15 mouse cellular contexts compared by ENCODE assay signal in genomic region chr6:82925005-82925404, GRCm38 (mm10). TPM values are rescaled to one million over a fixed set of nuclear protein-coding genes. Genes with fewer than 3 reads are reported as not detected.
A peak's percentile ranks its signal among the peaks of the same experiment; 100 is the strongest.
DNase-seq lines count a peak whose midpoint lies in the region; ATAC-seq and TF ChIP-seq lines count a peak whose summit lies in the region.
"Had no signal": no experiment of that assay in that cellular context is flagged by ENCODE, and none has a peak within 500 bp of the region (broad histone marks: within the 10 kb centered on the region; RNA-seq: fewer than 3 reads in every experiment).

No protein-coding gene starts in this region.

- H3K9ac ChIP-seq in kidney, embryonic 14.5 days (ENCODE audit: low read depth, low read length) = no peak overlapping the region
- H3K9ac ChIP-seq: intestine, embryonic 15.5 days; midbrain, embryonic 13.5 days had no signal

- H3K4me3 ChIP-seq in kidney, adult 2 months (ENCODE audit: insufficient read depth, low read depth, low read length) = no peak overlapping the region
- no peak overlapping the region for H3K4me3 ChIP-seq in kidney, embryonic 14.5 days (ENCODE audit: low read length)
- no peak overlapping the region for H3K4me3 ChIP-seq in testis, adult 2 months (ENCODE audit: control insufficient read depth, low read depth, low read length)
- H3K4me3 ChIP-seq: heart, adult 2 months; intestine, embryonic 15.5 days; midbrain, embryonic 13.5 days had no signal

- peak; percentile 33 for TF ChIP-seq CTCF in kidney, adult 2 months (conservative IDR thresholded peaks at IDR 0.05; ENCODE audit: insufficient read depth, insufficient read length, low read depth, low read length)
- peak; percentile 20; the same call in 1 of the 2 replicates for TF ChIP-seq CTCF in testis, adult 2 months (IDR thresholded peaks at IDR 0.05; ENCODE audit: control insufficient read depth, insufficient read depth, insufficient replicate concordance, low read depth, low read length)

- whole genome bisulfite sequencing in kidney, adult 2 months = 68% methylated on average over 3 of the region's 3 CpGs
- WGBS in kidney, embryonic 14.5 days = 60% methylated on average over 3 of the region's 3 CpGs

- no peaks in the 10 kb centered on the region for H3K4me1 ChIP-seq in kidney, adult 2 months (ENCODE audit: control insufficient read depth, insufficient read depth, low read length)
- H3K4me1 ChIP-seq in kidney, embryonic 14.5 days (ENCODE audit: control insufficient read depth, insufficient read depth, low read length) = no peaks in the 10 kb centered on the region
- no peaks in the 10 kb centered on the region for H3K4me1 ChIP-seq in testis, adult 2 months (ENCODE audit: control insufficient read depth, insufficient read depth, low read length)
- H3K4me1 ChIP-seq: intestine, embryonic 15.5 days; midbrain, embryonic 13.5 days had no signal

- no peak overlapping the region for H3K4me2 ChIP-seq in kidney, embryonic 14.5 days (replicated peaks; ENCODE audit: low read depth, low read length)
- H3K4me2 ChIP-seq: intestine, embryonic 15.5 days; midbrain, embryonic 13.5 days had no signal

- no peaks in the 10 kb centered on the region for H3K27me3 ChIP-seq in kidney, adult 2 months (replicated peaks; ENCODE audit: control insufficient read depth, insufficient read depth, low read length)
- H3K27me3 ChIP-seq in kidney, embryonic 14.5 days (ENCODE audit: control insufficient read depth, insufficient read depth, low read length) = no peaks in the 10 kb centered on the region
- no peaks in the 10 kb centered on the region for H3K27me3 ChIP-seq in testis, adult 2 months (ENCODE audit: control insufficient read depth, insufficient read depth, low read length)
- H3K27me3 ChIP-seq: intestine, embryonic 15.5 days; midbrain, embryonic 13.5 days had no signal

- DNase-seq in CD4-positive, CD25-positive, alpha-beta regulatory T cell, adult 2 months (ENCODE audit: low read depth, low spot score) = peak; percentile 42
- no peak for DNase-seq in kidney, adult 2 months
- no peak for DNase-seq in testis, postnatal 10 days (ENCODE audit: low spot score)
- no peak for DNase-seq in adrenal gland, adult (ENCODE audit: inconsistent age in 2 of 2, low spot score in 1 of 2)
- DNase-seq: adrenal gland, adult 8-10 months; embryo, embryonic 11 days; heart, adult 2 months; heart, postnatal 36 days had no signal

- H3K27ac ChIP-seq in kidney, adult 2 months (ENCODE audit: insufficient read depth, low read depth, low read length) = no peak overlapping the region
- no peak overlapping the region for H3K27ac ChIP-seq in kidney, embryonic 14.5 days (ENCODE audit: low read depth, low read length)
- H3K27ac ChIP-seq in testis, adult 2 months (ENCODE audit: control insufficient read depth, insufficient read depth, low read depth, low read length) = no peak overlapping the region
- H3K27ac ChIP-seq: heart, adult 2 months; intestine, embryonic 15.5 days; midbrain, embryonic 13.5 days had no signal

- TF ChIP-seq POLR2A in kidney, adult 2 months (IDR thresholded peaks at IDR 0.05; ENCODE audit: low read depth, low read length) = no peak
- no peak for TF ChIP-seq POLR2A in testis, adult 2 months (IDR thresholded peaks at IDR 0.05; ENCODE audit: control insufficient read depth, low read depth, low read length)

- no peaks in the 10 kb centered on the region for H3K36me3 ChIP-seq in kidney, adult 2 months (ENCODE audit: control insufficient read depth, insufficient read depth, low read length)
- no peaks in the 10 kb centered on the region for H3K36me3 ChIP-seq in kidney, embryonic 14.5 days (ENCODE audit: control insufficient read depth, insufficient read depth, low read length)
- H3K36me3 ChIP-seq in testis, adult 2 months (ENCODE audit: control insufficient read depth, insufficient read depth, low read length) = no peaks in the 10 kb centered on the region
- H3K36me3 ChIP-seq: intestine, embryonic 15.5 days had no signal

- ATAC-seq in CD4-positive, CD25-positive, alpha-beta regulatory T cell, adult 4 months = no peak
- ATAC-seq in kidney, embryonic 14.5 days (ENCODE audit: low FRiP score, low TSS enrichment) = no peak
- ATAC-seq in megakaryocyte-erythroid progenitor cell, adult 5-6 weeks (replicated peaks; ENCODE audit: low FRiP score, low TSS enrichment, poor library complexity, severe bottlenecking) = peak; percentile 70; the same call in 1 of the 2 replicates
- ATAC-seq: intestine, embryonic 15.5 days; midbrain, embryonic 13.5 days had no signal

- H3K9me3 ChIP-seq in kidney, embryonic 14.5 days (ENCODE audit: control insufficient read depth, low read length) = no peaks in the 10 kb centered on the region
- H3K9me3 ChIP-seq: intestine, embryonic 15.5 days; midbrain, embryonic 13.5 days had no signal

RNA-seq across cellular contexts. Expression of gene Sema4f, which starts 14.6 kb away (rescaled TPM):
- 1 to 10 TPM; 2.3 to 3.1 TPM for polyA plus RNA-seq in CD4-positive, CD25-positive, alpha-beta regulatory T cell, adult 4 months (2017; shearing (Covaris generic))
- 0.12 and 0.28 TPM in 2 replicates for polyA plus RNA-seq in kidney, adult 2 months (2012; rRNA removed)
- polyA plus RNA-seq in kidney, embryonic 14.5 days (2014; fragmentation: Nextera tagmentation; extraction: Ambion mirVana) = 0.57 and 0.87 TPM in 2 replicates
- polyA plus RNA-seq in testis, adult 2 months (2012; rRNA removed) = 1.1 and 1.3 TPM in 2 replicates
- not detected in 2 replicates for total RNA-seq in megakaryocyte-erythroid progenitor cell, adult 5-6 weeks (2014; fragmentation: Nextera tagmentation)
- not detected in 2 replicates for total RNA-seq in megakaryocyte-erythroid progenitor cell, adult 5-6 weeks (2017)

RNA-seq across cellular contexts. Expression of gene M1ap, which starts 21.7 kb away (rescaled TPM):
- 1 to 10 TPM in 1 of 2 experiments, under 1 TPM in 1; 0.94 to 1.4 TPM for polyA plus RNA-seq in CD4-positive, CD25-positive, alpha-beta regulatory T cell, adult 4 months (2017; shearing (Covaris generic))
- polyA plus RNA-seq in kidney, adult 2 months (2012; rRNA removed) = 0.16 and 0.22 TPM in 2 replicates
- 0.28 and 0.77 TPM in 2 replicates for polyA plus RNA-seq in kidney, embryonic 14.5 days (2014; fragmentation: Nextera tagmentation; extraction: Ambion mirVana)
- polyA plus RNA-seq in testis, adult 2 months (2012; rRNA removed) = 101 and 141 TPM in 2 replicates
- total RNA-seq in megakaryocyte-erythroid progenitor cell, adult 5-6 weeks (2014; fragmentation: Nextera tagmentation) = 11.4 and 16.2 TPM in 2 replicates
- total RNA-seq in megakaryocyte-erythroid progenitor cell, adult 5-6 weeks (2017) = 7.5 and 10.2 TPM in 2 replicates
- total RNA-seq: adrenal gland, adult 8-10 months; heart, postnatal 36 days had no signal
- polyA plus RNA-seq: midbrain, embryonic 13.5 days; neural tube, embryonic 11.5 days had no signal

Comparison
In these comparisons a context has a peak if more than half of its experiments do, and no peak if none do; other contexts are left out.
1. RNA of gene M1ap, which starts 21.7 kb away (polyA plus RNA-seq): 101 to 141 TPM in testis, adult 2 months; 0.94 to 1.4 TPM in CD4-positive, CD25-positive, alpha-beta regulatory T cell, adult 4 months, 0.28 to 0.77 TPM in kidney, embryonic 14.5 days and 0.16 to 0.22 TPM in kidney, adult 2 months; every median in the first group is over 10 times any median in the second.